Mouse (Mus musculus): ENCODE measurements around the gene Lalba.

GRCm38 (mm10) chr15:98452288-98452687 lies 30.2 kb downstream of the Lalba start, which contains the start of gene Olfr281:
- TF ChIP-seq CTCF (IDR thresholded peaks at IDR 0.05; ENCODE audit: extremely low read depth, insufficient read depth, low read length), result no peak
- TF ChIP-seq POLR2A (IDR thresholded peaks at IDR 0.05; ENCODE audit: extremely low read depth, insufficient read depth, low read length), result no peak

Measured in cortical plate, adult 2 months (tissue).